Mouse (Mus musculus) ES-E14 (cell line): ENCODE results near the gene Pdk3. TPM values are rescaled to one million over a fixed set of nuclear protein-coding genes. Genes with fewer than 3 reads are reported as not detected.

ENCODE experiments used
- DNase-seq: peaks from one replicate; pipeline ENCODE4 v3.0.0-alpha.2; 2013; ENCODE audit warnings: low read depth, low spot score
- H3K27ac ChIP-seq: 2 replicates; pipeline ENCODE4 v1.5.1; 2012; ENCODE audit warnings: low read depth, mild to moderate bottlenecking, low read length, moderate library complexity, mixed read lengths; ENCODE audit not compliant: poor library complexity, insufficient read depth, severe bottlenecking
- H3K36me3 ChIP-seq: 2 replicates; pipeline ENCODE4 v1.6.1; 2012; ENCODE audit warnings: mild to moderate bottlenecking, low read length, moderate library complexity, mixed read lengths; ENCODE audit not compliant: control insufficient read depth, poor library complexity, insufficient read depth, severe bottlenecking
- H3K4me1 ChIP-seq, 2 experiments: fragments of 150-350 bp in 1 of 2; sonication (generic) in 1 of 2; 2 replicates each; pipeline ENCODE4 v1.6.1; 2012; ENCODE audit warnings: low read length in 2 of 2, mild to moderate bottlenecking in 1 of 2, mixed read lengths in 1 of 2; ENCODE audit not compliant: control insufficient read depth in 2 of 2, insufficient read depth in 2 of 2, poor library complexity in 1 of 2
- H3K4me3 ChIP-seq, 2 experiments: fragments of 150-350 bp in 1 of 2; sonication (generic) in 1 of 2; 2 replicates each; pipeline ENCODE4 v1.5.1; 2012; ENCODE audit warnings: low read length in 2 of 2, low read depth in 1 of 2, mild to moderate bottlenecking in 1 of 2, mixed read lengths in 1 of 2; ENCODE audit not compliant: insufficient read depth in 1 of 2, poor library complexity in 1 of 2, severe bottlenecking in 1 of 2
- H3K9ac ChIP-seq: 2 replicates; pipeline ENCODE4 v1.6.1; 2012; ENCODE audit warnings: low read depth, mild to moderate bottlenecking, low read length, mixed read lengths; ENCODE audit not compliant: poor library complexity, insufficient read depth, severe bottlenecking
- H3K9me3 ChIP-seq: fragments of 150-350 bp; sonication (generic); 2 replicates; pipeline ENCODE4 v1.6.1; 2012; ENCODE audit warnings: low read depth, mild to moderate bottlenecking, low read length; ENCODE audit not compliant: control insufficient read depth, insufficient read depth
- CHD2 ChIP-seq: IDR thresholded peaks from 2 replicates; pipeline ENCODE4 v1.6.1; 2014; ENCODE audit warnings: mild to moderate bottlenecking, low read depth, low read length, inconsistent platforms
- HCFC1 ChIP-seq: IDR thresholded peaks from 2 replicates; pipeline ENCODE4 v1.6.1; 2012; ENCODE audit warnings: low read length, inconsistent platforms, borderline replicate concordance; ENCODE audit not compliant: insufficient read depth
- MAFK ChIP-seq: IDR thresholded peaks from 2 replicates; pipeline ENCODE4 v1.6.1; 2014; ENCODE audit warnings: mild to moderate bottlenecking, low read depth, low read length, inconsistent platforms; ENCODE audit not compliant: insufficient read depth
- ZC3H11A ChIP-seq: IDR thresholded peaks from 2 replicates; pipeline ENCODE4 v1.6.1; 2012; ENCODE audit warnings: low read depth, mild to moderate bottlenecking, inconsistent platforms, low read length, borderline replicate concordance
- ZNF384 ChIP-seq: IDR thresholded peaks from 2 replicates; pipeline ENCODE4 v1.6.1; 2012; ENCODE audit warnings: low read depth, low read length, inconsistent platforms
- in situ Hi-C, 2 experiments: fragments of 600-800 bp; cut with MboI; formaldehyde crosslinking; loops; one replicate each; pipeline ENCODE4 v1.15.1; 2025; ENCODE audit warnings: low sequenced_read_pairs in 2 of 2, inconsistent platforms in 1 of 2; ENCODE audit not compliant: unreplicated experiment in 2 of 2
- total RNA-seq: library from RNA; depleted of rRNA; stranded (reverse); fragments of 300-350 nt; gene quantifications from 2 replicates; pipeline ENCODE4 v1.2.3, GENCODE M21; 2012; rRNA removed

Pdk3 gene
- 18.3 and 23.4 TPM in 2 replicates for total RNA-seq

DNA sequence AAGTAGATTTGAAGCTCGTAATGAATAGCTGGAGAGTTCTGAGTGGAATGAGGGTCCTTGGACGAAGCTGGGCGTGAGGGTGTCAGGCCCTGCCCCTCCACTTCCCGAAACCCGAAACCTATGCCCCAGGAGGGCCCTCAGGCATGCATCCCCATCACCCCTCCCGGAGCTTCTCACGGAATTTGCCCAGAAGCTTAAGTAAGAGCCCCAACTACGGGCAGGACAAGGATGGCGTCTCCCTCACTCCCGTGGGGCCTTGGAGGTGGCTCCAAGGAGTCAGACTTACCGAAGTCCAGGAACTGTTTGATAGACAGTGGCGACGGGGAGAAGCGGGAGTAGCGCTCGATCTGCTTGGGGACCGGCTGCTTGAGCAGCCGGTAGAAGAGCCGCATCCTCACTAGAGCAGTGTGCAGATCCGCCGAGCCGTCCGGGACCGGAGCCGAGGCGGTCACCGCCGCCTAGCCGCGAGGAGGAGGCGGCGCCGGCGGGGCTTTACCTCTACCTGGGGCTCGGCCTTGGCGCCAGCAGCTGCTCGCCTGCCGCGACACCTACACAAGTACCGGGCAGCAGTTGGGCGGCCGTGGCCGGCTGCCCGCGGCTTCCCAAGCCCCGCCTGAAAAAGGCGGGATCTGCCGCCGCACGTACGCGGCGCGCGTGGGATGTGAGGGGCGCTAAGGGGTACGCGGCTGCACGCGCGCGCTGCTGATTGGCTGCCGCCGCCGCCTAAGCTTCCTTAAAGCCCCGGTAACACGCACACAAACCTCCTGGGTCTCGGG is at the start of gene Pdk3:
Pdk3 (minus strand) TSS at position 641 of the 776 bp plus-strand sequence.
- H3K4me3 ChIP-seq, result peak within 1 kb of the TSS; percentile 73 to 91
- no peaks in the 10 kb centered on the region for H3K4me1 ChIP-seq
- DNase-seq, result peak; percentile 57
- TF ChIP-seq ZNF384, result no peak
- TF ChIP-seq HCFC1, result no peak
- H3K9ac ChIP-seq, result peak within 1 kb of the TSS; percentile 70
- peak within 1 kb of the TSS; percentile 10; the same call in 1 of the 2 replicates for H3K27ac ChIP-seq
- no peaks in the 10 kb centered on the region for H3K9me3 ChIP-seq
- H3K36me3 ChIP-seq, result no peaks in the 10 kb centered on the region
- in situ Hi-C loops, result no loop called here

GRCm38 (mm10) chrX:93877634-93878016 is 45.6 kb upstream of the Pdk3 start:
- Histone ChIP-seq H3K27ac (no peak overlapping the region), H3K4me3 (no peak overlapping the region), H3K36me3 (no peaks in the 10 kb centered on the region), H3K9me3 (no peaks in the 10 kb centered on the region), H3K4me1 (no peaks in the 10 kb centered on the region), H3K9ac (no peak overlapping the region)
- in situ Hi-C loops, result no loop called here
- TF ChIP-seq HCFC1, result no peak
- TF ChIP-seq CHD2, result no peak
- TF ChIP-seq MAFK, result no peak
- no peak for TF ChIP-seq ZC3H11A
- DNase-seq, result no peak

GRCm38 (mm10) chrX:93876981-93877633 is 45.1 kb upstream of the Pdk3 start:
- TF ChIP-seq HCFC1, result no peak
- TF ChIP-seq CHD2, result no peak
- no peak for TF ChIP-seq ZNF384
- no peak for TF ChIP-seq ZC3H11A
- no peak for TF ChIP-seq MAFK
- Histone ChIP-seq H3K36me3 (no peaks in the 10 kb centered on the region), H3K4me1 (no peaks in the 10 kb centered on the region), H3K9ac (no peak overlapping the region), H3K9me3 (no peaks in the 10 kb centered on the region), H3K4me3 (no peak overlapping the region), H3K27ac (no peak overlapping the region)
- no peak for DNase-seq
- in situ Hi-C loops, result no loop called here

- in situ Hi-C loops, result no loop called here
- DNase-seq, result no peak
- Histone ChIP-seq H3K9ac (no peak overlapping the region), H3K36me3 (no peaks in the 10 kb centered on the region), H3K4me3 (no peak overlapping the region), H3K27ac (no peak overlapping the region), H3K4me1 (no peaks in the 10 kb centered on the region), H3K9me3 (no peaks in the 10 kb centered on the region)
- TF ChIP-seq HCFC1, result no peak
- no peak for TF ChIP-seq ZC3H11A
- TF ChIP-seq CHD2, result no peak
- no peak for TF ChIP-seq MAFK
- TF ChIP-seq ZNF384, result no peak
These were observed 31.4 kb upstream of the Pdk3 start for GRCm38 (mm10) chrX:93863393-93863792.
